Mouse (Mus musculus): ENCODE results near the gene Chchd4.

GRCm38 (mm10) chr6:91486736-91487453 lies 13.5 kb upstream of the Chchd4 start:
- TF ChIP-seq CTCF (IDR thresholded peaks at IDR 0.05; ENCODE audit: insufficient read depth, low read length) (no peak), POLR2A (IDR thresholded peaks at IDR 0.05; ENCODE audit: borderline replicate concordance, extremely low read depth, low read depth, low read length) (no peak)

All from lung, adult 2 months (tissue).